Mouse (Mus musculus): Measurements from ENCODE around the gene Zfp217.

Zfp217 gene

DNA sequence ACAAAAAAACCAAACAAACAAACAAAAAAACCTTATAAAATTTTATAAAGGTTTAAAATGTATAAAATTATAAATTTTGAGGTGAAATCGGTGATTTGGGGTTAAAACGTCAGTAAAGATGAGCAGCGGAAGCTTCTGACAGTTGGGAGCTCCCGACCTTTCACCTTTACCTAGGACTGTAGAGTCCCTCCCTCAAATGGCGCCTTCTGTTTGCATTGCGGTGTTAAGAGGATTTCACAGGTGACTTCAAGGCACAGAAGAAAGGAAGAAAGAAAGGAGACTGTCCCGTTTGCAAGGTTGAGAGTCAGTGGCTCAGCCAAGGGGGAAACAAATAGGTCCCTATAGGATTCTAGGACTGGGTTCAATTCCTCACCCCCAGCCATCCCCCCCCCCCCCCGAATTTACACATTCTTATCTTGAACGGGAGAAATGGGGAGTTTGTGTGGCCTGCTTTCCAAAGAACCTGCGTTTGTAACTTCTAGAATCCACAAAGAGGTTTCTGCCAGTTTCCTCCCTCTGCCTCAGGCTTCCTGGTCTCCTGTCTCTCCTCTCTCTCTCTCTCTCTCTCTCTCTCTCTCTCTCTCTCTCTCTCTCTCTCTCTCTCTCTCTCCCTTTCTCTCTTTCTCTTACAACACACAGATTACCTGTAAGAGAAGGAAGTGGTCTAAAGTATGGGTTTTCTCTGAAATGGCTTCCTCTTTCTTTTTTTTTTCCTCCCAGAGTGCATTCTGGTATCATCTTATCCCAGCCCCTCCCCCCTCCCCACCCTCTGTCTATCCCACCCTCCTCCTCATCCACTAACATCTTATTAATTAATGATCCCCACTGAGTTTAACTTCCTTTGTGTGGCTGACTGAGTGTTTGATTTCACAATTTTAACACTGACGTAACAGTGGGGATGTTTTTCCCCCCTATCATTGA is 9.6 kb upstream of the Zfp217 start:
- Histone ChIP-seq H3K36me3 (ENCODE audit: insufficient read depth, low read length) (no peaks in the 10 kb centered on the region), H3K4me1 (replicated peaks; ENCODE audit: low read depth, low read length) (peaks cover 87% of the 10 kb centered on the region), H3K4me3 (replicated peaks; ENCODE audit: low read length) (0 out of 2 replicates have a peak overlapping the region, but pooled peaks have one; percentile 1), H3K9me3 (ENCODE audit: low read length) (no peaks in the 10 kb centered on the region), H3K27me3 (ENCODE audit: insufficient read depth, low read length) (0 out of 2 replicates have a peak, but pooled peaks cover 5% of the 10 kb centered on the region)
- TF ChIP-seq NANOG (IDR thresholded peaks at IDR 0.05; ENCODE audit: borderline replicate concordance, low read length) (no peak), CTCF (conservative IDR thresholded peaks at IDR 0.05; ENCODE audit: low read length) (no peak), POU5F1 (IDR thresholded peaks at IDR 0.05; ENCODE audit: borderline replicate concordance, low read length) (no peak)

DNA sequence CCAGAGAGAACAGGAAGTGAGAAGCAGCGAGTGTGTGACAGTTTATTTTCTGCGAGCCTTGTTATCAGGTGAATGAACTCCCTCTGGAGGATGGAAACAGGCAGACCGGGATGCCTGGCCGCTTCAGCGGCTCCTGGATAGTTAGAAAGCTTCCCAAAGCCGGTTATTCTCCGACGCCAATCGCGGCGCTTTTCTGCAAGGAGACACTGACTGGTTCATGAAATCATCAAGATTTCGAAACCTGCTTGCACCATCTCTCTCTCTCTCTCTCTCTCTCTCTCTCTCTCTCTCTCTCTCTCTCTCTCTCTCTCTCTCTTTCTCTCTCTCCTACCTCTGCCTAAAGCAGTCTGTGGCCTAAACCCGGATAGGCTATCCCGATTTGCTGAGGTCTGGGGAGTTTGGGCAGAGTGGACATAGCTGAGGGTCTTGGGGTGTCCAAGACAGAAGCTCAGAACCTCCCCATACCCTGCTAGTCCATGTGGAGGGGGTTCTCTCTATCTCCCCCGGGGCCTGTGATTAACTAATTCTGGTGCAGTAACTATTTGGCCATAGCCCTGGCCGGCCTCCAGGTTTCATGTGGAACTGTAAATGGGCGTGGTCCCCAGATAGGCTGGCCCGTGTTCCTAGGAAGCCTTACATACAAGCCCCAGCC is 7.3 kb upstream of the Zfp217 start:
- peaks cover 71% of the 10 kb centered on the region for H3K4me1 ChIP-seq (replicated peaks; ENCODE audit: low read depth, low read length)
- H3K4me3 ChIP-seq (replicated peaks; ENCODE audit: low read length): peak overlapping the region; percentile 35; the same call in 1 of the 2 replicates
- H3K36me3 ChIP-seq (ENCODE audit: insufficient read depth, low read length): no peaks in the 10 kb centered on the region
- no peaks in the 10 kb centered on the region for H3K9me3 ChIP-seq (ENCODE audit: low read length)
- H3K27me3 ChIP-seq (ENCODE audit: insufficient read depth, low read length): 0 out of 2 replicates have a peak, but pooled peaks cover 5% of the 10 kb centered on the region
- TF ChIP-seq CTCF (conservative IDR thresholded peaks at IDR 0.05; ENCODE audit: low read length) (no peak), NANOG (IDR thresholded peaks at IDR 0.05; ENCODE audit: borderline replicate concordance, low read length) (no peak), POU5F1 (IDR thresholded peaks at IDR 0.05; ENCODE audit: borderline replicate concordance, low read length) (no peak)

DNA sequence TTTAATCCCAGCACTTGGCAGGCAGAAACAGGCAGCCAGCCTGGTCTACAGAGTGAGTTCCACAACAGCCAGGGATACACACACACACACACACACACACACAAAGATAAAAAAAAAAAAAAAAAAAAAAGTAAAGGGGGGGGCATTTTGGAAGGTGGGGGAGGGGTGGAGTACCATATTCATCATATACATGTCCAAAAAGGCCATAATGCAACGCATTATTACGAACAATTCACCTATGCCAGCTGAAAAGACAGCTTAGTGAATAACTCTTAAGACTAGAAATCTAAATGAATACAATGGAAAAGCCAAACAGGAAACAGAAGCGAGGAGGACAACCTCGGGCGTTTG is 6.8 kb upstream of the Zfp217 start:
- Histone ChIP-seq H3K27me3 (ENCODE audit: insufficient read depth, low read length) (0 out of 2 replicates have a peak, but pooled peaks cover 5% of the 10 kb centered on the region), H3K36me3 (ENCODE audit: insufficient read depth, low read length) (no peaks in the 10 kb centered on the region), H3K9me3 (ENCODE audit: low read length) (no peaks in the 10 kb centered on the region), H3K4me3 (replicated peaks; ENCODE audit: low read length) (peak overlapping the region; percentile 35; the same call in 1 of the 2 replicates), H3K4me1 (replicated peaks; ENCODE audit: low read depth, low read length) (peaks cover 66% of the 10 kb centered on the region)
- TF ChIP-seq NANOG (IDR thresholded peaks at IDR 0.05; ENCODE audit: borderline replicate concordance, low read length) (no peak), CTCF (conservative IDR thresholded peaks at IDR 0.05; ENCODE audit: low read length) (no peak), POU5F1 (IDR thresholded peaks at IDR 0.05; ENCODE audit: borderline replicate concordance, low read length) (no peak)

DNA sequence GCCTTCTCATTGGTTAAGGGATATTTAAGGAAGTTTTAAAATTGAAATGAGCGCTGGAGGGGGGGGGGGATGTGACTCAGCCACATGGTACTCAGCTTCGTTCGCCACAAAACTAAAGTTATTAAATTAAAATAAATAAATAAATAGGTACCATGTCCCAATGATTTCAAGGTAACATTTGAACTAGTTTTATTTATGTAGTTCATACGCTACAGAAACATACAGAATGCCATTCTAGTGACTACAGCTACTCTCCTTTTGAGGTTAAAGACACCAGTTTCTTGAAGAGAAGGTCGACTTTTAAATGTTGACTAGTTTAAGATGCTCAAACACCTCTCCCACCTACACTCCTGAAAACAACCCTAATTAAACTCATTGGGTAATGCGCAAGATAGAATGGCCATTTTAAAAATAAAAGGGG is 6.4 kb upstream of the Zfp217 start:
- H3K9me3 ChIP-seq (ENCODE audit: low read length): no peaks in the 10 kb centered on the region
- H3K36me3 ChIP-seq (ENCODE audit: insufficient read depth, low read length): no peaks in the 10 kb centered on the region
- TF ChIP-seq POU5F1 (IDR thresholded peaks at IDR 0.05; ENCODE audit: borderline replicate concordance, low read length) (no peak), NANOG (IDR thresholded peaks at IDR 0.05; ENCODE audit: borderline replicate concordance, low read length) (no peak)
- no peak overlapping the region for H3K4me3 ChIP-seq (replicated peaks; ENCODE audit: low read length)
- H3K27me3 ChIP-seq (ENCODE audit: insufficient read depth, low read length): 0 out of 2 replicates have a peak, but pooled peaks cover 5% of the 10 kb centered on the region
- H3K4me1 ChIP-seq (replicated peaks; ENCODE audit: low read depth, low read length): peaks cover 62% of the 10 kb centered on the region

DNA sequence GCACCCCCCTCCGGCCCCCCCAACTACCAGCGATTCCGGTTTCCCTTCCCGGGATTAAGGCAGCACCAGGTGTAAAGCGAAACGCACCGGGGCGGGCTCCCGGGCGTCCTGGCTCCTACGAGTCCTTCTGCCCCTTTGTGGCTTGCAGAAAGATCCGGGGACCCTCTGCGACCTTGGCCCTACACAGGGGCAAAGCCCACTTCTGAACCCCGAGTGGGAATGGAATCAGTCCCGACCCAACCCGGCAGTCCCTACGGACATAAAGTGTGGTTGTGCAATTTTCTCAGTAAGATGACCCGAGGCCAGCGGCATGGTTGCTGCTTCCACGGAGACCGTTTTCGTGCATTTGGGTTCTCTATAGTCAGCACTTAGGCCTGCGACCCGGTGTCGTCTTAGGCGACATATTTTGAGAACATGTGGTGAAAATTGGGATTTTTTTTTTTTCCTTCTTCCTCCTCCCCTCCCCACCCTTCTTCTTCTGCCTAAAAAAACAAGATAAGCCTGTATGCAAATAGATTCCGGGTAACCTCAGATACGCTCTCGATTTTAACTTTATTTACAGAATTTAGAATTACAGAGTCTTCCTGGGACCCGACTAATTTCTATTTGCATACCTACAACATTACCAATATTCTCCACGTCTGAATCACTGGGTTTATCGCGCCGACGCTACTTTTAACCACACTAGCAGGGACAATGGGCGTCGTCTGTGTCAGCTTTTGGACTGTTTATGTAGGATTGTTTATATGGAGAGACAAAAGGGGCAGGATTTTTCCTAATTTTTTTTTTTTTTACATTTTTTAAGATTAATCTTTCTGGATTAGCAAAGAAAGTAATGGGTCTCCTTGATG is 5.7 kb upstream of the Zfp217 start:
- peak overlapping the region; percentile 74 for H3K4me3 ChIP-seq (replicated peaks; ENCODE audit: low read length)
- no peaks in the 10 kb centered on the region for H3K36me3 ChIP-seq (ENCODE audit: insufficient read depth, low read length)
- H3K9me3 ChIP-seq (ENCODE audit: low read length): no peaks in the 10 kb centered on the region
- TF ChIP-seq CTCF (conservative IDR thresholded peaks at IDR 0.05; ENCODE audit: low read length): no peak
- no peak for TF ChIP-seq POU5F1 (IDR thresholded peaks at IDR 0.05; ENCODE audit: borderline replicate concordance, low read length)
- no peak for TF ChIP-seq NANOG (IDR thresholded peaks at IDR 0.05; ENCODE audit: borderline replicate concordance, low read length)
- 0 out of 2 replicates have a peak, but pooled peaks cover 5% of the 10 kb centered on the region for H3K27me3 ChIP-seq (ENCODE audit: insufficient read depth, low read length)
- peaks cover 55% of the 10 kb centered on the region for H3K4me1 ChIP-seq (replicated peaks; ENCODE audit: low read depth, low read length)

DNA sequence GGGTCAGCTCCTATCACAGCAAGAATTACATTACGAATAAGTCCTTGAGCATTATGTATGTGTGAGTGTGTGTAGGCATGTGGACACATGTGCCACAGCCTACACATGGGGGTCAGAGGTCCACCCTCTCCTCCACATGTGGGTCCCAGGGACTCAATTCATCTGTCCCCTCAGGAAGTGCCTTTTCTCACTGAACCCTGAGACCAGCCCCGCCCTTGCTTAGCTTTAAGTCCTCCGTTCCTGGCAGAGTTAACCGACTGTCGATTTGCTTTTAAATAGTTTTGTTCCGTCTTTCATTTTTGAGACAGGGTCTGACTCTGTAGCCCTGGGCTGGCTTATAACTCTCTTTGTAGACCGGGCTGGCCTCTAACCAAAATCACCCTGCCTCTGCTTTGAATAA is 5.0 kb upstream of the Zfp217 start:
- Histone ChIP-seq H3K36me3 (ENCODE audit: insufficient read depth, low read length) (no peaks in the 10 kb centered on the region), H3K9me3 (ENCODE audit: low read length) (no peaks in the 10 kb centered on the region), H3K27me3 (ENCODE audit: insufficient read depth, low read length) (0 out of 2 replicates have a peak, but pooled peaks cover 5% of the 10 kb centered on the region), H3K4me1 (replicated peaks; ENCODE audit: low read depth, low read length) (peaks cover 48% of the 10 kb centered on the region), H3K4me3 (replicated peaks; ENCODE audit: low read length) (peak overlapping the region; percentile 74; the same call in 1 of the 2 replicates)
- no peak for TF ChIP-seq NANOG (IDR thresholded peaks at IDR 0.05; ENCODE audit: borderline replicate concordance, low read length)
- TF ChIP-seq POU5F1 (IDR thresholded peaks at IDR 0.05; ENCODE audit: borderline replicate concordance, low read length): no peak
- no peak for TF ChIP-seq CTCF (conservative IDR thresholded peaks at IDR 0.05; ENCODE audit: low read length)

DNA sequence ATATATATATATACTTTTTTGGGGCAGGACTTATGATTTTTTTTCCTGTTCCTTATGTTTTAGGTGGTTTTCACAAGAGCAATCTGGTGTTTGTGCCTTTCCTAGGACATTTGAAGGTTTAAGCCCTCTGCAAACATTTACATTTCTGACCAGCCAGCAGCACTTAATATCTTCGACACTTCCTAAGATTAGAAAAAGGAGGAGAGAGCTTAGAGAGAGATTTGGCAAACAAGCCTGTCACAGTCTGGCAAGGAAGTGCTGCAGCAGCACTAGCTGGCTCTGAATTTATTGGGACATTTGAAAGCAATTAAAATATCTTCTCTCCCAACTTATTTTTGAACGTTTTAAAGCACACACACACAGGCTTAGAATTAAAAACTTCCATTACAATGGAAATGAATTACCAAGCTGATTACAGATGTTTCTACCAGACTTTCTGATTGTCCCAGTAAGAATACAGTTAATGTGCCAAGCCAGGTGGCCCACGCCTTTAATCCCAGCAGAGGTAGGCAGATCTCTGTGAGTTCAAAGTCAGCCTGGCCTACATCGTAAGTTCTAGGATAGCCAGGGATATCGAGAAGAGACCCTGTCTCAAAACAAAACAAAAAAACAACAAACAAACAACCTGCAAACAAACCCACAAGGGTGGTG is 4.3 kb upstream of the Zfp217 start:
- Histone ChIP-seq H3K36me3 (ENCODE audit: insufficient read depth, low read length) (no peaks in the 10 kb centered on the region), H3K9me3 (ENCODE audit: low read length) (no peaks in the 10 kb centered on the region), H3K4me3 (replicated peaks; ENCODE audit: low read length) (no peak overlapping the region), H3K27me3 (ENCODE audit: insufficient read depth, low read length) (0 out of 2 replicates have a peak, but pooled peaks cover 5% of the 10 kb centered on the region), H3K4me1 (replicated peaks; ENCODE audit: low read depth, low read length) (peaks cover 43% of the 10 kb centered on the region)
- TF ChIP-seq NANOG (IDR thresholded peaks at IDR 0.05; ENCODE audit: borderline replicate concordance, low read length) (peak; percentile 46; the same call in 1 of the 2 replicates), POU5F1 (IDR thresholded peaks at IDR 0.05; ENCODE audit: borderline replicate concordance, low read length) (no peak), CTCF (conservative IDR thresholded peaks at IDR 0.05; ENCODE audit: low read length) (no peak)
